Mouse (Mus musculus) myocyte (in vitro differentiated cells): ENCODE measurements around the gene 2310057M21Rik. TPM values are rescaled to one million over a fixed set of nuclear protein-coding genes. Genes with fewer than 3 reads are reported as not detected.

Experiments used
- H3K27me3 ChIP-seq: one replicate; pipeline ENCODE4 v1.6.1; 2011; ENCODE audit not compliant: control insufficient read depth, insufficient read depth, insufficient read length
- H3K36me3 ChIP-seq: one replicate; pipeline ENCODE4 v1.6.1; 2011; ENCODE audit not compliant: control insufficient read depth, insufficient read depth
- H3K4me2 ChIP-seq: one replicate; pipeline ENCODE4 v1.6.1; 2011; ENCODE audit warnings: low read depth, control low read depth
- H3K4me3 ChIP-seq: one replicate; pipeline ENCODE4 v1.5.1; 2011; ENCODE audit warnings: mild to moderate bottlenecking, control low read depth, moderate library complexity
- H3K79me2 ChIP-seq: one replicate; pipeline ENCODE4 v1.6.1; 2011; ENCODE audit not compliant: control insufficient read depth, insufficient read depth
- H3ac ChIP-seq: one replicate; pipeline ENCODE4 v1.6.1; 2011; ENCODE audit not compliant: control insufficient read depth, insufficient read length
- CEBPB ChIP-seq: IDR thresholded peaks from 2 replicates; pipeline ENCODE4 v1.6.1; 2011; ENCODE audit warnings: mild to moderate bottlenecking, moderate library complexity; ENCODE audit not compliant: poor library complexity, insufficient read depth, severe bottlenecking
- E2F4 ChIP-seq: IDR thresholded peaks from one replicate; pipeline ENCODE4 v1.6.1; 2011; ENCODE audit warnings: mild to moderate bottlenecking, control low read depth, moderate library complexity; ENCODE audit not compliant: insufficient read depth
- MAX ChIP-seq: IDR thresholded peaks from one replicate; pipeline ENCODE4 v1.6.1; 2011; ENCODE audit warnings: low read depth, mild to moderate bottlenecking, control low read depth
- MYOD1 ChIP-seq, 3 experiments: IDR thresholded peaks; one replicate each; pipeline ENCODE4 v1.6.1; 2011; ENCODE audit warnings: control low read depth in 2 of 3, low read depth in 2 of 3, mild to moderate bottlenecking in 2 of 3, moderate library complexity in 1 of 3; ENCODE audit not compliant: insufficient read length in 2 of 3, control insufficient read depth in 1 of 3
- MYOG ChIP-seq, 3 experiments: IDR thresholded peaks; one replicate each; pipeline ENCODE4 v1.6.1; 2011; ENCODE audit warnings: control low read depth in 2 of 3, low read depth in 2 of 3, mild to moderate bottlenecking in 2 of 3; ENCODE audit not compliant: insufficient read length in 2 of 3, control insufficient read depth in 1 of 3, insufficient read depth in 1 of 3
- POLR2A ChIP-seq: IDR thresholded peaks from one replicate; pipeline ENCODE4 v1.6.1; 2011; ENCODE audit warnings: low read depth, mild to moderate bottlenecking, control low read depth, moderate library complexity; ENCODE audit not compliant: insufficient read length
- POLR2AphosphoS2 ChIP-seq: IDR thresholded peaks from one replicate; pipeline ENCODE4 v1.6.1; 2011; ENCODE audit warnings: low read depth, control low read depth; ENCODE audit not compliant: insufficient read length
- REST ChIP-seq: IDR thresholded peaks from one replicate; pipeline ENCODE4 v1.6.1; 2011; ENCODE audit warnings: mild to moderate bottlenecking, control low read depth, moderate library complexity; ENCODE audit not compliant: insufficient read depth, insufficient read length
- SRF ChIP-seq: IDR thresholded peaks from one replicate; pipeline ENCODE4 v1.6.1; 2011; ENCODE audit warnings: low read depth; ENCODE audit not compliant: control insufficient read depth, insufficient read length
- TCF12 ChIP-seq: IDR thresholded peaks from one replicate; pipeline ENCODE4 v1.6.1; 2011; ENCODE audit warnings: mild to moderate bottlenecking, control low read depth; ENCODE audit not compliant: poor library complexity, insufficient read depth, severe bottlenecking
- TCF3 ChIP-seq: IDR thresholded peaks from one replicate; pipeline ENCODE4 v1.6.1; 2011; ENCODE audit warnings: low read depth, control low read depth; ENCODE audit not compliant: insufficient read length
- USF1 ChIP-seq: IDR thresholded peaks from one replicate; pipeline ENCODE4 v1.6.1; 2011; ENCODE audit warnings: low read depth, mild to moderate bottlenecking, control low read depth, moderate library complexity
- polyA plus RNA-seq: library from polyadenylated mRNA; unstranded; fragments of >200 nt; fragmentation: generic; extraction: Trizol; gene quantifications from one replicate; pipeline ENCODE4 v1.2.1, GENCODE M21; 2012; ENCODE audit warnings: missing spikeins

The 2310057M21Rik gene
- polyA plus RNA-seq, 1 experiment: 9.7 TPM

DNA sequence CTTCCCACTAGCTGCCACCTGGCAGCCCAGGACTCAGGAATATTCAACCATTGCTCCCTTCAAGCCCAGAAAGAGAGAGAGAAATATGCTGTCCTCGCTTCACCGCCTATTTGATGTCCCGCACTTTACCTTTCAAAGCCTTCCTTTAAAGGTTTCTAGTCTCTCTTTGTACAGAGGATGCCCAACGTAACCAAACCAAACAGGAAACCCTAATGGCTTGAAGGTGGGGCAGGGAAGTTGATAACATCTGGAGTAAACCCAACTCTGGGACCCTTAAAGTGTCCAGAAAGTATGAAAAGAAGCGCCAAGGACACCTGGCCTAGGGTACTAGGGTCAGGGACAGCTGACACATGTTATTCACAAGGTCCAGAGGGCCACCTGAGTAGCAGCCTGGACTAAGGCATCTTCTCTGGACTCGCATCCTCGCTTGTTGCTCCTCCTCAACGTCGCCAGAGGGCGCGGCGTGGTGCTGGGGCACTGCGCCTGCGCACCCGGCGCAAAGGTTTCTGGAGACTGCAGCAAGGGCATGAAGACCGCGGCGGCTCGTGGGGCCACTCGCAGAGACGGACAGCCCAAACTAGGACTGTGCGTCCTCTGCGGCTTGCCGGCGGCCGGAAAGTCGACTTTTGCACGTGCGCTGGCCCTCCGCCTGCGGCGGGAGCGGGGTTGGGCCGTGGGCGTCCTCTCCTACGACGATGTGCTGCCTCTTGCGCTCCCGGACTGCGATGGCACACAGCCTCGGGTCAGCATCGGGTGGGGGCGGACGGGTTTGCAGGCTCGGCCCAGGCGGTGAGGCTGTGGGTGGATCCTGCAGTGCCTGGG lies 8.3 kb upstream of the 2310057M21Rik start, which contains the start of gene Pstk:
Gene Pstk (plus strand): TSS at position 494 of the 822 bp plus-strand sequence.
- peak within 1 kb of the TSS; percentile 37 for H3K4me3 ChIP-seq
- TF ChIP-seq MYOG (IDR thresholded peaks at IDR 0.05; ENCODE audit: control insufficient read depth in 1 of 3, insufficient read depth in 1 of 3, insufficient read length in 2 of 3, low read depth in 2 of 3): peak in 2 of 3 experiments; percentile 18 to 41
- TF ChIP-seq MYOD1 (IDR thresholded peaks at IDR 0.05; ENCODE audit: control insufficient read depth in 1 of 3, insufficient read length in 2 of 3, low read depth in 2 of 3): peak in 2 of 3 experiments; percentile 1 to 19
- TF ChIP-seq SRF: no peak
- no peak for TF ChIP-seq MAX
- no peak for TF ChIP-seq USF1
- TF ChIP-seq REST: no peak
- TF ChIP-seq TCF12: no peak
- TF ChIP-seq E2F4: no peak
- peak; percentile 99 for TF ChIP-seq POLR2A
- TF ChIP-seq TCF3: no peak
- TF ChIP-seq POLR2AphosphoS2: peak; percentile 96
- TF ChIP-seq CEBPB: no peak
- peaks cover 6% of the 10 kb centered on the region for H3K79me2 ChIP-seq
- H3K27me3 ChIP-seq: no peaks in the 10 kb centered on the region
- H3K4me2 ChIP-seq: peak within 1 kb of the TSS; percentile 89
- H3K36me3 ChIP-seq: no peaks in the 10 kb centered on the region
- peak within 1 kb of the TSS; percentile 85 for H3ac ChIP-seq

DNA sequence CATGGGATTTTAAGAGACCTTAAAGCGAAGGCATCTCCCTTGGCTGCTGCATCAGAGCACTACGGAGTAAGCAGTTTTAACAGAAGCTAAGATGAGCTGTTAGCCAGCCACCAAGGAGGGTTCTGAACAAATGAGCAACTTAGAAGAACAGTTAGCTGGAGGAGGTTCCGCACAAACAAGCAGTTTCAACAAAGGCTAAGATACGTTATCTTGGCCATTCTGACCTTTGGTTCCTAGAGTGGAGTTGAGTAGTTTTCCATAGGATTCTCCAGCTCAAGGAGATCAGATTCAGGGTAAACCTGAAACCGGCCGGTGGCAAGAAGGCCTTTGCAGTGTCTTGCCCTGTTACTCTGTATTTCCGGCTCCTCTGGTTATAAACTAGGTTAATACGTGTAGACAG lies 1.6 kb upstream of the 2310057M21Rik start:
- no peaks in the 10 kb centered on the region for H3K27me3 ChIP-seq
- no peak overlapping the region for H3K4me3 ChIP-seq
- no peak overlapping the region for H3ac ChIP-seq
- TF ChIP-seq SRF (no peak), TCF12 (no peak), MYOG (IDR thresholded peaks at IDR 0.05; ENCODE audit: control insufficient read depth in 1 of 3, insufficient read depth in 1 of 3, insufficient read length in 2 of 3, low read depth in 2 of 3) (no peak), POLR2A (no peak), USF1 (no peak), POLR2AphosphoS2 (no peak), MYOD1 (IDR thresholded peaks at IDR 0.05; ENCODE audit: control insufficient read depth in 1 of 3, insufficient read length in 2 of 3, low read depth in 2 of 3) (no peak), E2F4 (no peak), REST (no peak), CEBPB (no peak), TCF3 (no peak), MAX (no peak)
- no peak overlapping the region for H3K4me2 ChIP-seq
- H3K79me2 ChIP-seq: peaks cover 16% of the 10 kb centered on the region
- peaks cover 5% of the 10 kb centered on the region for H3K36me3 ChIP-seq

DNA sequence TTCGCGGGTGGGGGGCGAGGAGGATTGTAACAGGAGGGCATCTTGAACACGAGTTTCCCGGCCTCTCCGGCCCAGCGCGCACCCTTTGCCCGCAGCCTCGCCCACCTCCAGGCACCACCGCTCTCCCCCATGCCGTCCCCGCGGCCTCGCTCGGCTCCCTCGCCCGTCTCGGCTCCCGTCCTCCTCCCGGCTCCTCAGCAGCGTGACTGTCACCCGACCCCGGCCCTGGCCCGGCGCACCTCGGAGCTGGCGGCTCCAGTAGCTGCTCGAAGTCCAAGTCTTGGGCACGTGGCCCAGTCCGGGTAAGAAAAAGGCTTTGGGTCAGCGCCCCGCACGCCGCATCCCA lies 317 bp downstream of the 2310057M21Rik start:
- Histone ChIP-seq H3K4me3 (peak overlapping the region; percentile 70), H3K27me3 (no peaks in the 10 kb centered on the region), H3K4me2 (peak overlapping the region; percentile 87), H3K36me3 (peaks cover 5% of the 10 kb centered on the region), H3ac (peak overlapping the region; percentile 57), H3K79me2 (peaks cover 16% of the 10 kb centered on the region)
- TF ChIP-seq TCF3: no peak
- TF ChIP-seq REST: no peak
- TF ChIP-seq POLR2A: no peak
- TF ChIP-seq USF1: no peak
- no peak for TF ChIP-seq MYOD1 (IDR thresholded peaks at IDR 0.05; ENCODE audit: control insufficient read depth in 1 of 3, insufficient read length in 2 of 3, low read depth in 2 of 3)
- no peak for TF ChIP-seq SRF
- no peak for TF ChIP-seq TCF12
- no peak for TF ChIP-seq POLR2AphosphoS2
- TF ChIP-seq E2F4: no peak
- no peak for TF ChIP-seq MYOG (IDR thresholded peaks at IDR 0.05; ENCODE audit: control insufficient read depth in 1 of 3, insufficient read depth in 1 of 3, insufficient read length in 2 of 3, low read depth in 2 of 3)
- no peak for TF ChIP-seq MAX
- no peak for TF ChIP-seq CEBPB

DNA sequence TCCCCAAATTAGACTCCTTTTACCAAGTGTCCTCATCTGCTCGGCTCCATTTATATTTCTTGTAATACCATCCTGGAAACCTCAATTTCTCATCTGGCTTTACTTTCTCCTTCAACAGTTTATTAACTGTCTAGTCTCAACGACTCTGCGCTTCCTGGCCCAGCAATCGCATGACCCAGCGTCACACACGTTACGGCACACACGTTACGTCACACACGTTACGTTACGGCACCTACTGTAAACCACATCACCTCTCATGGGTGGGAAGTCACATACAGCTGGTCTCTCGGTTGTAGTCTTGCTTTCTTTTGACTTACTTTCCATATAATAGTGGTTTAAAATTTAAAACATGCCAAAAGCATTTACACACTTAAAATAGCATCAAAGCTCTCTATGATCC lies 6.5 kb downstream of the 2310057M21Rik start:
- H3K27me3 ChIP-seq: no peaks in the 10 kb centered on the region
- TF ChIP-seq TCF12: no peak
- TF ChIP-seq MYOG (IDR thresholded peaks at IDR 0.05; ENCODE audit: control insufficient read depth in 1 of 3, insufficient read depth in 1 of 3, insufficient read length in 2 of 3, low read depth in 2 of 3): no peak
- no peak for TF ChIP-seq CEBPB
- TF ChIP-seq E2F4: no peak
- TF ChIP-seq MAX: no peak
- TF ChIP-seq SRF: no peak
- TF ChIP-seq POLR2AphosphoS2: no peak
- TF ChIP-seq USF1: no peak
- no peak for TF ChIP-seq MYOD1 (IDR thresholded peaks at IDR 0.05; ENCODE audit: control insufficient read depth in 1 of 3, insufficient read length in 2 of 3, low read depth in 2 of 3)
- TF ChIP-seq POLR2A: no peak
- no peak overlapping the region for H3K4me2 ChIP-seq
- peaks cover 6% of the 10 kb centered on the region for H3K79me2 ChIP-seq
- peaks cover 21% of the 10 kb centered on the region for H3K36me3 ChIP-seq
- H3ac ChIP-seq: no peak overlapping the region
- H3K4me3 ChIP-seq: no peak overlapping the region
